Mouse (Mus musculus): ENCODE results near the gene Ttc12. TPM values are rescaled to one million over a fixed set of nuclear protein-coding genes. Genes with fewer than 3 reads are reported as not detected.

Ttc12 gene
- polyA plus RNA-seq, 1 experiment from 2014 or later = 2.0 TPM

- Histone ChIP-seq H3K4me1 (no peaks in the 10 kb centered on the region), H3K27me3 (ENCODE audit: insufficient read depth, poor library complexity, severe bottlenecking) (no peaks in the 10 kb centered on the region), H3K36me3 (no peaks in the 10 kb centered on the region), H3K27ac (no peak overlapping the region), H3K9me3 (no peaks in the 10 kb centered on the region), H3K4me3 (no peak overlapping the region)
- DNase-seq (ENCODE audit: low spot score) = no peak
- 33% methylated on average over 1 of the region's 1 CpGs for WGBS
These were observed 60.4 kb downstream of the Ttc12 start for GRCm38 (mm10) chr9:49425585-49425984.

- WGBS = 90% methylated on average over 5 of the region's 5 CpGs
- no peak overlapping the region for H3K4me3 ChIP-seq
- H3K36me3 ChIP-seq = no peaks in the 10 kb centered on the region
- H3K4me1 ChIP-seq = no peaks in the 10 kb centered on the region
- H3K27ac ChIP-seq = no peak overlapping the region
- no peaks in the 10 kb centered on the region for H3K9me3 ChIP-seq
- no peaks in the 10 kb centered on the region for H3K27me3 ChIP-seq (ENCODE audit: insufficient read depth, poor library complexity, severe bottlenecking)
- DNase-seq (ENCODE audit: low spot score) = no peak
These were observed 62.2 kb downstream of the Ttc12 start for GRCm38 (mm10) chr9:49423866-49424265.

GRCm38 (mm10) chr9:49410621-49411020 lies 75.4 kb downstream of the Ttc12 start:
- no peak for DNase-seq (ENCODE audit: low spot score)
- no peaks in the 10 kb centered on the region for H3K27me3 ChIP-seq (ENCODE audit: insufficient read depth, poor library complexity, severe bottlenecking)
- 70% methylated on average over 5 of the region's 5 CpGs for WGBS

GRCm38 (mm10) chr9:49407028-49407427 lies 79.0 kb downstream of the Ttc12 start:
- 86% methylated on average over 5 of the region's 5 CpGs for WGBS
- no peak for DNase-seq (ENCODE audit: low spot score)
- no peaks in the 10 kb centered on the region for H3K4me1 ChIP-seq
- no peak overlapping the region for H3K27ac ChIP-seq
- H3K9me3 ChIP-seq = no peaks in the 10 kb centered on the region
- H3K27me3 ChIP-seq (ENCODE audit: insufficient read depth, poor library complexity, severe bottlenecking) = no peaks in the 10 kb centered on the region
- H3K4me3 ChIP-seq = no peak overlapping the region
- no peaks in the 10 kb centered on the region for H3K36me3 ChIP-seq

More at GRCm38 (mm10) chr9:49410621-49411020, 75.4 kb downstream of the Ttc12 start:
- no peak overlapping the region for H3K4me3 ChIP-seq
- H3K9me3 ChIP-seq = no peaks in the 10 kb centered on the region
- H3K36me3 ChIP-seq = no peaks in the 10 kb centered on the region
- H3K27ac ChIP-seq = no peak overlapping the region
- no peaks in the 10 kb centered on the region for H3K4me1 ChIP-seq

GRCm38 (mm10) chr9:49403711-49404110 lies 82.3 kb downstream of the Ttc12 start:
- Histone ChIP-seq H3K4me3 (no peak overlapping the region), H3K27me3 (ENCODE audit: insufficient read depth, poor library complexity, severe bottlenecking) (no peaks in the 10 kb centered on the region), H3K4me1 (no peaks in the 10 kb centered on the region), H3K9me3 (no peaks in the 10 kb centered on the region), H3K27ac (no peak overlapping the region), H3K36me3 (no peaks in the 10 kb centered on the region)
- DNase-seq (ENCODE audit: low spot score) = no peak
- WGBS = 68% methylated on average over 2 of the region's 2 CpGs

GRCm38 (mm10) chr9:49396006-49396405 lies 90.0 kb downstream of the Ttc12 start:
- H3K4me3 ChIP-seq = no peak overlapping the region
- no peaks in the 10 kb centered on the region for H3K9me3 ChIP-seq
- H3K27me3 ChIP-seq (ENCODE audit: insufficient read depth, poor library complexity, severe bottlenecking) = peaks cover 3% of the 10 kb centered on the region; the same call in 1 of the 2 replicates
- DNase-seq (ENCODE audit: low spot score) = no peak
- no peaks in the 10 kb centered on the region for H3K36me3 ChIP-seq
- no peak overlapping the region for H3K27ac ChIP-seq
- H3K4me1 ChIP-seq = no peaks in the 10 kb centered on the region

- Histone ChIP-seq H3K4me3 (no peak overlapping the region), H3K27ac (no peak overlapping the region), H3K36me3 (no peaks in the 10 kb centered on the region), H3K9me3 (no peaks in the 10 kb centered on the region), H3K27me3 (ENCODE audit: insufficient read depth, poor library complexity, severe bottlenecking) (peaks cover 3% of the 10 kb centered on the region; the same call in 1 of the 2 replicates), H3K4me1 (no peaks in the 10 kb centered on the region)
- WGBS = 53% methylated on average over 2 of the region's 2 CpGs
- DNase-seq (ENCODE audit: low spot score) = no peak
These were observed 93.8 kb downstream of the Ttc12 start for GRCm38 (mm10) chr9:49392242-49392641.

Other genes with a start within 250 kb of the Ttc12 start
- not detected in 2 replicates for gene Gm4894, start 235.7 kb downstream of the Ttc12 start, polyA plus RNA-seq (2016; fragmentation: Nextera tagmentation; extraction: Ambion mirVana)
- gene Drd2, start 145.6 kb downstream of the Ttc12 start, polyA plus RNA-seq (2016; fragmentation: Nextera tagmentation; extraction: Ambion mirVana) = 0.05 TPM in 1 of 2 replicates, not detected in the other
- gene Ankk1, start 59.2 kb downstream of the Ttc12 start, polyA plus RNA-seq (2016; fragmentation: Nextera tagmentation; extraction: Ambion mirVana) = 0.10 TPM in 1 of 2 replicates, not detected in the other